Mouse (Mus musculus) stomach, postnatal 0 days (tissue): ENCODE results near the gene Prmt7. TPM values are rescaled to one million over a fixed set of nuclear protein-coding genes. Genes with fewer than 3 reads are reported as not detected.

ENCODE experiments used
- ATAC-seq: fragments of 200-750 bp; cut with Nextera tagmentation; 2 replicates; pipeline ENCODE4 v1.8.0; 2017; ENCODE audit not compliant: low FRiP score, low TSS enrichment
- DNase-seq: peaks from one replicate; pipeline ENCODE4 v3.0.0-alpha.2; 2016; ENCODE audit warnings: low spot score
- H3K27ac ChIP-seq: fragments of 300-500 bp; sonication (generic); replicated peaks from 2 replicates; pipeline ENCODE4 v1.5.1; 2014; ENCODE audit warnings: mild to moderate bottlenecking, control low read depth
- H3K27me3 ChIP-seq: fragments of 300-500 bp; sonication (generic); 2 replicates; pipeline ENCODE4 v1.6.1; 2014; ENCODE audit warnings: low read length; ENCODE audit not compliant: control insufficient read depth, insufficient read depth
- H3K36me3 ChIP-seq: fragments of 300-500 bp; sonication (generic); 2 replicates; pipeline ENCODE4 v1.6.1; 2014; ENCODE audit warnings: low read length, mixed read lengths; ENCODE audit not compliant: control insufficient read depth, insufficient read depth
- H3K4me1 ChIP-seq: fragments of 300-500 bp; sonication (generic); replicated peaks from 2 replicates; pipeline ENCODE4 v1.6.1; 2014; ENCODE audit warnings: antibody characterized with exemption; ENCODE audit not compliant: control insufficient read depth, insufficient read depth
- H3K4me2 ChIP-seq: fragments of 300-500 bp; sonication (generic); replicated peaks from 2 replicates; pipeline ENCODE4 v1.6.1; 2014; ENCODE audit warnings: low read depth, mild to moderate bottlenecking, control low read depth, moderate library complexity
- H3K4me3 ChIP-seq: fragments of 300-500 bp; sonication (generic); 2 replicates; pipeline ENCODE4 v1.5.1; 2014; ENCODE audit warnings: low read depth, low read length, control low read depth
- H3K9ac ChIP-seq: fragments of 300-500 bp; sonication (generic); 2 replicates; pipeline ENCODE4 v1.6.1; 2014; ENCODE audit warnings: mild to moderate bottlenecking, low read length, control low read depth, mixed read lengths
- H3K9me3 ChIP-seq: fragments of 300-500 bp; sonication (generic); 2 replicates; pipeline ENCODE4 v1.6.1; 2016; ENCODE audit warnings: low read length; ENCODE audit not compliant: control insufficient read depth
- CTCF ChIP-seq: IDR thresholded peaks from 2 replicates; pipeline ENCODE4 v1.5.1; 2016; ENCODE audit warnings: antibody characterized with exemption, low read depth, mild to moderate bottlenecking, moderate library complexity
- EP300 ChIP-seq: optimal IDR thresholded peaks from 2 replicates; pipeline ENCODE3; 2016; ENCODE audit warnings: antibody characterized with exemption
- WGBS: fragments of 180-500 bp; shearing (Covaris S2); extraction: QIAGEN DNeasy Blood & Tissue Kit; methylation state at CpG from one replicate; pipeline ENCODE4 v1.1.7; 2014; 5-methylcytosine and 5-hydroxymethylcytosine counted together
- polyA plus RNA-seq: library from polyadenylated mRNA; unstranded; fragments of >200 nt; fragmentation: Nextera tagmentation; extraction: Ambion mirVana; gene quantifications from 2 replicates; pipeline ENCODE4 v1.2.1, GENCODE M21; 2015

Gene Prmt7
- polyA plus RNA-seq, 1 experiment from 2014 or later: 21.9 TPM

DNA sequence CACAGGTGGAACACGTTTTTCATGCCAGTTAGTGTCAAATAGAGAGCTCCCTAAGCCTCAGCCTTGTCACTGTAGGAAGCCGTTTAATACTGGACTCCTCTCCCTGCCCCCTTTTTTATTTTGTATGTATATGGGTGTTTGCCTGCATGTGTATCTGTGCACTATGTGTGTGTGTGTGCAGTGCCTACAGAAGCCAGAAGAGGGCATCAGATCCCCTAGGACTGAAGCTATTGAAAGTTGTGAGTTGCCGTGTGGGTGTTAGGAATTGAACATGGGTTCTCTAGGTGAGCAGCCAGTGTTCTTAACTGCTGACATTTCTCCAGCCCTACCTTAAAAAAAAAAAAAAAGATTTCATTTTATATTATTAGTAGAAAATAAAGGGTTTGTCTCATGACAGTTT lies 89.0 kb downstream of the Prmt7 start:
- H3K36me3 ChIP-seq: no peaks in the 10 kb centered on the region
- H3K4me3 ChIP-seq: no peak overlapping the region
- WGBS: 82% methylated on average over 3 of the region's 3 CpGs
- peak; percentile 48 for TF ChIP-seq CTCF
- no peak for TF ChIP-seq EP300
- DNase-seq (no peak), ATAC-seq (no peak)
- no peaks in the 10 kb centered on the region for H3K27me3 ChIP-seq
- H3K4me1 ChIP-seq: no peaks in the 10 kb centered on the region
- no peaks in the 10 kb centered on the region for H3K9me3 ChIP-seq
- no peak overlapping the region for H3K27ac ChIP-seq
- H3K4me2 ChIP-seq: no peak overlapping the region
- H3K9ac ChIP-seq: no peak overlapping the region

DNA sequence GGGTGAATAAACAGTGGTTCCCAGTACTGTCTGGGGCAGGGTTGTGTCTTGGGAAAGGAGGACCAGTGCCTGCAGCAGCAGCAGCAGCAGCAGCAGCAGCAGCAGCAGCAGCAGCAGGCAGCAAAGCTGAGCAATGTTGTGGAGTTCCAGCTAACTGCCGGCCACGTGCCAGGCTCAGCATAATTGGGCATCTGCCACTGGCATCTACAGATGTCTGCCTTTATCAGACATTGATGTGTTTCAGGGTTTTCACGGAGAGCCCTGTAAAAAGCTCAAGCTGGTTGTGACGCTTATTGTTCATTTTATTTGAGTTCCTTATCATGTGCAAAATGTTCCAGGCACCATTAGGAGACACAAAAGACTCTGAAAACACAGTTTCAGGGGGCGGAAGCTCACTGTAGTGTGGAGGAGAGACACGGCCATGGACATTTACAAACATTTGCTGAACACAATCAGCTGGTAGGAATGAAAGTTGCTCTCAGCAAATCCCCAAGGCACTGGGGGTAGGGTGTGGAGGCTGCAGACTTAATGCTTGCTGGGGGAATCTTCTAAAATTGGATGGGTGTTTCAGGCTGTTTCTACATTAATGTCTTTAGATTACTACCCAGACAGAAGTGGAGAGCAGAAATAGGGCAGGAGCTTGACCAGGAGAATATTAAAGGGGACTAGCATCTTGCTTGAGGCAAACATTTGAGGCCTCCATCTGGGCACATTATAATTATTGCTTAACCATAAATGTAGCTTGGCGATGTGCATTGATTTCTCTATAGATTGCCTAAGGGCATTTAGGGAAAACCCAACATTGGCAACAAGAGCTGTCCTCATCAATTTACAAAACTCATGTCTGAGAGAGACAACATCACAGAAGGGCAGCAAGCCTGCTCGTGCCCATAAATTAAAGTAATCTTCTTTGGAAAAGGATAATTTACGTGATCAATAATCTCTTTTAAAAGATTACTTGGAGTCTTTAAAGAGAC lies 90.3 kb downstream of the Prmt7 start:
- DNase-seq: peak; percentile 52

More for the DNA sequence above, 90.3 kb downstream of the Prmt7 start:
- 49% methylated on average over 9 of the region's 9 CpGs for WGBS
- Histone ChIP-seq H3K9me3 (no peaks in the 10 kb centered on the region), H3K27me3 (no peaks in the 10 kb centered on the region), H3K9ac (no peak overlapping the region), H3K4me1 (0 out of 2 replicates have a peak, but pooled peaks cover 1% of the 10 kb centered on the region), H3K4me3 (no peak overlapping the region), H3K27ac (no peak overlapping the region; the same call in 1 of the 2 replicates), H3K36me3 (no peaks in the 10 kb centered on the region), H3K4me2 (no peak overlapping the region)
- no peak for TF ChIP-seq CTCF
- ATAC-seq: no peak

Other genes starting within 250 kb of the Prmt7 start
- gene Slc12a4, start 244.8 kb upstream of the Prmt7 start, polyA plus RNA-seq: 12.8 and 14.1 TPM in 2 replicates
- not detected in 2 replicates for gene Dpep3, start 231.5 kb upstream of the Prmt7 start, polyA plus RNA-seq
- 8.1 and 8.3 TPM in 2 replicates for gene Dus2, start 219.6 kb upstream of the Prmt7 start, polyA plus RNA-seq
- not detected in 2 replicates for gene Dpep2nb, start 205.0 kb upstream of the Prmt7 start, polyA plus RNA-seq
- 9.2 and 10.0 TPM in 2 replicates for gene Ddx28, start 199.1 kb upstream of the Prmt7 start, polyA plus RNA-seq
- 2.5 TPM in 2 replicates for gene Nfatc3, start 152.1 kb upstream of the Prmt7 start, polyA plus RNA-seq
- gene Esrp2, start 74.0 kb upstream of the Prmt7 start, polyA plus RNA-seq: 38.9 and 48.0 TPM in 2 replicates
- 5.6 and 5.7 TPM in 2 replicates for gene Pla2g15, start 60.5 kb upstream of the Prmt7 start, polyA plus RNA-seq
- 24.3 and 25.8 TPM in 2 replicates for gene Slc7a6, start 42.1 kb upstream of the Prmt7 start, polyA plus RNA-seq
- 18.6 and 18.8 TPM in 2 replicates for gene Slc7a6os, start within 50 bp of the Prmt7 start, polyA plus RNA-seq
- gene Smpd3, start 127.1 kb downstream of the Prmt7 start, polyA plus RNA-seq: 47.6 and 47.7 TPM in 2 replicates
- 8.6 and 8.8 TPM in 2 replicates for gene Zfp90, start 204.4 kb downstream of the Prmt7 start, polyA plus RNA-seq